1 mouse cellular context compared by ENCODE assay signal in genomic region chr4:33496985-33497384, GRCm38 (mm10).
TF ChIP-seq lines count a peak whose summit lies in the region.

No protein-coding gene starts in this region.

TF ChIP-seq in CH12.LX, 34 proteins besides CTCF, POLR2A, EP300 and RAD21 (continued from another document):
- peak; percentile 95 for TF ChIP-seq MYC (IDR thresholded peaks at IDR 0.05; ENCODE audit: low read depth, low read length)
- TF ChIP-seq BHLHE40 (IDR thresholded peaks at IDR 0.05; ENCODE audit: low read depth, low read length): peak; percentile 18; the same call in 1 of the 2 replicates
- TF ChIP-seq MXI1 (IDR thresholded peaks at IDR 0.05; ENCODE audit: low read depth, low read length): peak; percentile 91
- peak; percentile 51; the same call in 1 of the 2 replicates for TF ChIP-seq SIN3A (IDR thresholded peaks at IDR 0.05; ENCODE audit: low read length)
